Mouse (Mus musculus) cerebellum, adult 2 months (tissue): ENCODE data around the gene Cdipt.

Experiments
- CTCF ChIP-seq: fragments of 200-500 bp; IDR thresholded peaks from 2 replicates; pipeline ENCODE4 v1.5.1; 2011; ENCODE audit warnings: low read depth, mild to moderate bottlenecking, control low read depth, low read length, moderate library complexity, borderline replicate concordance; ENCODE audit not compliant: insufficient read depth
- POLR2A ChIP-seq: fragments of 200-500 bp; IDR thresholded peaks from 2 replicates; pipeline ENCODE4 v1.6.1; 2011; ENCODE audit warnings: low read length, control low read depth, borderline replicate concordance; ENCODE audit not compliant: insufficient read depth

DNA sequence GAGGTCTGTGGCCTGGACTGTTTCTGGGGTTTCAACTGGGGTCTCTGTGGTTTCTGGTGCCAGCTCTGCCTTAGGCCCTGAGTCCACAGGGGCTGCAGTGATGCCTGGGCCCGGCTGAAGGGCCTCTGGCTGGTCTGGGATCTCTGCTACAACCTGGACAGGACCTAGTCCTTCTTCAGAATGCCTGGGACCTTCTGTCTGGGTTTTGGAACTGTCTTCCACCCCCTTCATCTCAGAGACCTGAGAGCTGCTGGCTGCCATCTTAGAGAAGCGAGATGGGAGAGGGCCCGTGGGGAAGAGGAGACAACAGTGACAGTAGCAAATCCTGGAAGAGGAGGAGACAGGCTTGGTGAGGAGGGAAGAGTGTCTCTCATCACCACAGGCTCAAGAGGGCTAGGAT, 44.3 kb downstream of the Cdipt start:
- no peak for TF ChIP-seq CTCF
- TF ChIP-seq POLR2A, result 0 out of 2 replicates have a peak, but pooled peaks have one; percentile 14
